Mouse (Mus musculus): ENCODE data around the gene Shank1. TPM values are rescaled to one million over a fixed set of nuclear protein-coding genes. Genes with fewer than 3 reads are reported as not detected.

Shank1 gene
- polyA plus RNA-seq, 1 experiment: 4.2 TPM

DNA sequence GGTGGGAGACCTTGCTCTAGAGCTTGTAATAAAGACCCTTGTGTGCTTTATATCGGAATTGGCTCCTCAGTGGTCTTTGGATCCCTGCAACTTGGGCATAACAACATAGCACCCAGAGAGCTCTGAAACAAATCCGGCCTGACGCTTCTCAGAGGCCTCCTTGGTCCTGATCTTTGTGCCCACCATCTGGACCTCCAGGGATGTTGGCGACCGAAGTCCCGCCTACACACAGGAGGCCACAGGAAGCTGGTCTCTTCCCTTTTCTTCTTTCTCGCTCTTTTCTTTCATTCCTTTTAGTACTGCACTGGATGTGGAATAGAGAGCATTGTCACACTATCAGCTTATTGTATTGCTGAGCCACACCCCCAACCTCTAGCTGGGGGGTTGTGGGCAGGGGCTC lies 36.6 kb upstream of the Shank1 start:
- Histone ChIP-seq H3K27ac (ENCODE audit: control insufficient read depth, insufficient read depth, low read depth, low read length, poor library complexity) (no peak overlapping the region), H3K4me1 (ENCODE audit: control insufficient read depth, insufficient read depth, low read length) (no peaks in the 10 kb centered on the region), H3K4me3 (replicated peaks; ENCODE audit: control insufficient read depth, low read depth, low read length) (no peak overlapping the region)
- TF ChIP-seq POLR2A (IDR thresholded peaks at IDR 0.05; ENCODE audit: borderline replicate concordance, control insufficient read depth, low read depth, low read length) (no peak), CTCF (IDR thresholded peaks at IDR 0.05; ENCODE audit: control insufficient read depth, insufficient read depth, low read length) (no peak)
- 68% methylated on average over 7 of the region's 7 CpGs for WGBS

DNA sequence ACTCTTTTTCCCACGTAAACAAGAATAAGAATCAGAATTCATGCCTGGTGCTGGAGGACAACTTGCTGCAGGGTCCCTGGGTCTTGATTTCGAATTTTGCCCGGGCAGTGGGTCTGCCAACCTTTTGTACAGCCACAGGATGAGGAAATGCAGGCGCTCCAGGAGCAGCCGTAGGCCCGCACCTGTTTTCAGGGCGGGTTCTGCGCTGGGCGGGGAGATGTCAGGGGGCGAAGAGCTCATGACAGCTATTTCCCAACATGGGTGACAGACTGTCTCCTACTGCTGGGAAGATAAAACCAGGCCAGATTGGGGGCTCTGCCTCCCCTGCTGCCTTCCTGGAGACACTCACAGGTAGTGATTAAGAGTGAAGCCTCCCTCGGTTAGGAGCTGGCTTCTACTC lies 36.0 kb upstream of the Shank1 start:
- H3K4me3 ChIP-seq (replicated peaks; ENCODE audit: control insufficient read depth, low read depth, low read length): no peak overlapping the region
- 72% methylated on average over 11 of the region's 11 CpGs for WGBS
- H3K4me1 ChIP-seq (ENCODE audit: control insufficient read depth, insufficient read depth, low read length): no peaks in the 10 kb centered on the region
- H3K27ac ChIP-seq (ENCODE audit: control insufficient read depth, insufficient read depth, low read depth, low read length, poor library complexity): no peak overlapping the region
- TF ChIP-seq POLR2A (IDR thresholded peaks at IDR 0.05; ENCODE audit: borderline replicate concordance, control insufficient read depth, low read depth, low read length): no peak

DNA sequence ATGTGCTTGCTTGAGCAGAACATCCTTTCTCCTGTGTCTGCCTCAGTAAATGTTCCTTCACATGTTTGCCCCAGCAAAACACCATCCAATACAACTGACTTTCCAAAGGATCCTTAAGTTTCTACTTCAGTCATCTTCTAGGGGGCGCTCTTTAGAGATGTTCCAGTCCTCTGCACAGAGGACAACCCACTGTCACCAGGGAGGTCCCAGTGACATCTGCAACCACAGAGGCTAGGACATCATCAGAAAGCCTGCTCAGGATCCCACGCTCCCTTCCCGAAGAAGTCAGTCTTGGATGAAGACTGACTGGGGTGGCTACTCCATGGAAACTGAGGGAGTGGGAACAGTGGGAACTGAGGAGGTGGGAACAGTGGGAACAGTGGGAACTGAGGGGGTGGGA lies 34.5 kb upstream of the Shank1 start:
- Histone ChIP-seq H3K27ac (ENCODE audit: control insufficient read depth, insufficient read depth, low read depth, low read length, poor library complexity) (no peak overlapping the region), H3K4me3 (replicated peaks; ENCODE audit: control insufficient read depth, low read depth, low read length) (no peak overlapping the region), H3K4me1 (ENCODE audit: control insufficient read depth, insufficient read depth, low read length) (no peaks in the 10 kb centered on the region)
- TF ChIP-seq POLR2A (IDR thresholded peaks at IDR 0.05; ENCODE audit: borderline replicate concordance, control insufficient read depth, low read depth, low read length) (no peak), CTCF (IDR thresholded peaks at IDR 0.05; ENCODE audit: control insufficient read depth, insufficient read depth, low read length) (no peak)
- 80% methylated on average over 3 of the region's 3 CpGs for WGBS

DNA sequence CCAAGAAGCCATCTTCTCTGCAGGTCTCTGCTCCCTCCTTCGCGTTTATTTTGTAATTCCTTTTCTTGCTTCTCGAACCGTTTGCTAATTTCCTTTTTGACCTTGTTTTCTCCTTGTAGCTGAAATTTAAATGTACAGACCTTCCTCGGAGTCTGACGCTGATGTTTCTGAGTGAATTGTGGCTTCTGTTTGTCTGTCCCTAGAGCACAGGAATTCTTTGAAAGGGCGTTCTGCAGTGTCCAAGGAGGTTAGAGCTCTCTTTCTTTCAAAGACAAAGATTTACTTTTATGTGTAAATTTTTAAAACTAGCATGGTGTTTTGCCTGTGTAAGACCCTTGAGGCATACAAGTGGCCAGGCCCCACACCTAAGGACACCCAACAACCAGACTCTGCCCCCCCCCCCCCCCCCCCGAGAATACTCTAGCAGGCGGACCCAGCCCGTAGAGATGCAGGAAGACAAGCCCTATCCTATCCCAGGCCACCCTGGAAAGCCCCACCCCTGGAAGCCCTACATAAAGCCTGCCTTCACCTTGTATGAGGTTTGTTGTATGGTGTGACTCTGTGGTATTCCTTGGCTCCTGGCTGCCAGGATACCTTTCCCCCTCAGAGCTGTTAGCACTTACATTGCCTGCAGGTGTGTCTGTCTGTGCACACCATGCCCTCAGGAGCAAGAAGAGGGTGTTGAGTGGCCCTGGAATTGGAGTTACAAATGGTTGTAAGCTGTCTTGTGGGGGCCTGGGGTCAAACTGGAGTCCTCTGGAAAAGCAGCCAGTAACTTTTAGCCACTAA lies 33.4 kb upstream of the Shank1 start:
- TF ChIP-seq CTCF (IDR thresholded peaks at IDR 0.05; ENCODE audit: control insufficient read depth, insufficient read depth, low read length) (no peak), POLR2A (IDR thresholded peaks at IDR 0.05; ENCODE audit: borderline replicate concordance, control insufficient read depth, low read depth, low read length) (no peak)
- Histone ChIP-seq H3K27ac (ENCODE audit: control insufficient read depth, insufficient read depth, low read depth, low read length, poor library complexity) (no peak overlapping the region), H3K4me1 (ENCODE audit: control insufficient read depth, insufficient read depth, low read length) (no peaks in the 10 kb centered on the region), H3K4me3 (replicated peaks; ENCODE audit: control insufficient read depth, low read depth, low read length) (no peak overlapping the region)
- 64% methylated on average over 10 of the region's 10 CpGs for WGBS

DNA sequence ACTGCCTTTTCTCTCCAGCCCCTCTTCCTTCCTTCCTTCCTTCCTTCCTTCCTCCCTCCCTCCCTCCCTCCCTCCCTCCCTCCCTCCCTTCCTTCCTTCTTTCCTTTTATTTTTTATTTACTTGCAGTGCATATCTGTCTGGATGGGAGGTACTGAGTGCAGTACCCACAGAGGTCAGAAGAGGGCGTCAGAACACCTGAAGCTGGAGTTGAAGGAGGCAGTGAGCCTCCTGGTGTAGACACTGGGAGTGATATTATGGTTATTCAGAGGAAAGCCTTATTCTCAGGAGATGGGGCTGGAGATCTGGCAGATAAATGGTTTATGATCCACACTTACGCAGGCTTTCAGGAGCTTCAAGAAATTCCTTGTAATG lies 32.8 kb upstream of the Shank1 start:
- Histone ChIP-seq H3K27ac (ENCODE audit: control insufficient read depth, insufficient read depth, low read depth, low read length, poor library complexity) (no peak overlapping the region), H3K4me3 (replicated peaks; ENCODE audit: control insufficient read depth, low read depth, low read length) (no peak overlapping the region), H3K4me1 (ENCODE audit: control insufficient read depth, insufficient read depth, low read length) (no peaks in the 10 kb centered on the region)
- TF ChIP-seq POLR2A (IDR thresholded peaks at IDR 0.05; ENCODE audit: borderline replicate concordance, control insufficient read depth, low read depth, low read length) (no peak), CTCF (IDR thresholded peaks at IDR 0.05; ENCODE audit: control insufficient read depth, insufficient read depth, low read length) (peak; percentile 54; the same call in 1 of the 2 replicates)
- WGBS: 49% methylated on average over 2 of the region's 2 CpGs

DNA sequence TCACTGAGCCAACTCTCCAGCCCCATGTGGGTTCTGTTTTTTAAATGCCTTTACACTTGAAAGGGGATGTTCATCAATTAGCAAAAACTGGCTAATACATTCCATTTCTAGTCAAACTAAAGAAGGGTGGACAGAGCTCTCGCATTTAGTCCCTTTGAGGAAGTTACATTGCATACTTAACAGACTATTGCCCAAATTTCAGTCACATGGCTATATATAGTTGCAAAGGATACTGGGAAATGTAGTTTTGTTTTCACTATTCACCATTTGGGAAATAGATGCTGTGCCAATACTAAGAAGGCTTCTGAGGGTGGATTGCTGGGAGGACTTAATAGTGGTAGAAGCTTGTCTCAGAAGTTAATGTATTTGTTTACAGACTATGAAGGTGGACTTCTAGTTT lies 29.1 kb upstream of the Shank1 start:
- Histone ChIP-seq H3K4me3 (replicated peaks; ENCODE audit: control insufficient read depth, low read depth, low read length) (no peak overlapping the region), H3K27ac (ENCODE audit: control insufficient read depth, insufficient read depth, low read depth, low read length, poor library complexity) (no peak overlapping the region), H3K4me1 (ENCODE audit: control insufficient read depth, insufficient read depth, low read length) (no peaks in the 10 kb centered on the region)
- TF ChIP-seq CTCF (IDR thresholded peaks at IDR 0.05; ENCODE audit: control insufficient read depth, insufficient read depth, low read length) (no peak), POLR2A (IDR thresholded peaks at IDR 0.05; ENCODE audit: borderline replicate concordance, control insufficient read depth, low read depth, low read length) (no peak)
- 7% methylated on average over 1 of the region's 1 CpGs for WGBS

DNA sequence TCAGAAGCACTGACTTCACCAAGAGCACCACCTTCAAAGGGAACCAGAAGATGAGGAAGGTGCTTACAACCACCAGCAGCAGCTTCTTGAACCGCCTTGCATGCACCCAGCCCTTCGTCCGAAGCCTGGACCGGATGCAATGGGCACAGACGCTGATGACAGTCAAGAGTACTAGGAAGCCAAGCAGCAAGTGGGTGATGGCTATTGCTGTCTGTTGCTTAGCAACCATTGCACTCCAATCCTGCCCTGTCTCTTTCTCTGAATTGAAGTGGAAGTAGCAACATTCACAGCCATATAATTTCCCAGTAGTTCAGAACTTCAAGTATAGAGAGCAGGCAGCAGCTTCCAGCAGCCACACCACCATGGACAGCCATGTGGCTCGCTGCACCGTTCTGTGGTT lies 28.5 kb upstream of the Shank1 start:
- Histone ChIP-seq H3K27ac (ENCODE audit: control insufficient read depth, insufficient read depth, low read depth, low read length, poor library complexity) (no peak overlapping the region), H3K4me3 (replicated peaks; ENCODE audit: control insufficient read depth, low read depth, low read length) (no peak overlapping the region), H3K4me1 (ENCODE audit: control insufficient read depth, insufficient read depth, low read length) (no peaks in the 10 kb centered on the region)
- TF ChIP-seq POLR2A (IDR thresholded peaks at IDR 0.05; ENCODE audit: borderline replicate concordance, control insufficient read depth, low read depth, low read length): no peak
- no peak for TF ChIP-seq CTCF (IDR thresholded peaks at IDR 0.05; ENCODE audit: control insufficient read depth, insufficient read depth, low read length)
- 84% methylated on average over 7 of the region's 7 CpGs for WGBS

DNA sequence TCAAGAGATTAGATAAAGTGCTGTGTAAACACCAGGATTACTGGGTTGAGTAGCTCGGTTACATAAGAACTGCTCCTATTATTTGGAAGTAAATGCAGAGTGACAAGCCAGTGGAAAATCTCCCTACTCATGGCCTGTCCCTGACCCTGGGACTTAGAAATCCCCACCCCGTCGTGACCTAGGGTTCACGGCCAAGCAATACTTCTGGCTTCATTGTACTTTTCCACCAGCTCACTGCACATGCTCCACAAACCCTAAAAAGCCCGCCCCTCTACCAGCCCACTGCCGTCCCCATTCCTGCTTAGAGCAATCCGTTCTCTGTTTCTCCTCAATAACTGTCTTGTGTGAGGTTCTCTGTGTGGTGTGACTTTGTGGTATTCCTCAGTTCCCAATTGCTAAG lies 22.3 kb upstream of the Shank1 start:
- Histone ChIP-seq H3K4me3 (replicated peaks; ENCODE audit: control insufficient read depth, low read depth, low read length) (no peak overlapping the region), H3K27ac (ENCODE audit: control insufficient read depth, insufficient read depth, low read depth, low read length, poor library complexity) (no peak overlapping the region), H3K4me1 (ENCODE audit: control insufficient read depth, insufficient read depth, low read length) (no peaks in the 10 kb centered on the region)
- no peak for TF ChIP-seq CTCF (IDR thresholded peaks at IDR 0.05; ENCODE audit: control insufficient read depth, insufficient read depth, low read length)
- TF ChIP-seq POLR2A (IDR thresholded peaks at IDR 0.05; ENCODE audit: borderline replicate concordance, control insufficient read depth, low read depth, low read length): no peak
- 72% methylated on average over 7 of the region's 7 CpGs for WGBS

DNA sequence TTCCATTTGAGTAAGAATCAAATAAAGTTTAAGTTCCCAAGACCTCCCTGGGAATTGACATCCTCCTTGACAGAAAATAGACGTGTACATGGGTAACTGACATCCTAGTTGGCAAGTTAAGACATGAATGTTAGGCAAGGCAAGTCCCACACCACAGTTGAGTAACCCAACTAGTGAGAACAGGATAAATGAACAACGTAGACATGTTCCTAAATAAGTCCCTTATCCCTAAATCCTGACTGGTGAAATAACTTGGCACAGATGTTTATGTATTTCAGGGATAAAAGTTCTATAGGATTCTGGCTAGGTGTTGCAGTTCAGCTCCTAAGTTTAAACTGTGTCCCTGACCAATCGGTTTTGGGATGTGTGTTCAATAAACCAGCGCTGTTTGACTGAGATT lies 19.1 kb upstream of the Shank1 start:
- Histone ChIP-seq H3K27ac (ENCODE audit: control insufficient read depth, insufficient read depth, low read depth, low read length, poor library complexity) (no peak overlapping the region), H3K4me1 (ENCODE audit: control insufficient read depth, insufficient read depth, low read length) (no peaks in the 10 kb centered on the region), H3K4me3 (replicated peaks; ENCODE audit: control insufficient read depth, low read depth, low read length) (no peak overlapping the region)
- 62% methylated on average over 4 of the region's 4 CpGs for WGBS
- TF ChIP-seq CTCF (IDR thresholded peaks at IDR 0.05; ENCODE audit: control insufficient read depth, insufficient read depth, low read length) (no peak), POLR2A (IDR thresholded peaks at IDR 0.05; ENCODE audit: borderline replicate concordance, control insufficient read depth, low read depth, low read length) (no peak)

All from bone marrow, adult 2 months (tissue).